Mouse (Mus musculus) megakaryocyte, adult 5-6 weeks (primary cell): Measurements from ENCODE around the gene Plch1. TPM values are rescaled to one million over a fixed set of nuclear protein-coding genes. Genes with fewer than 3 reads are reported as not detected.

Experiments
- ATAC-seq: 2 replicates; pipeline ENCODE4 v1.8.0; 2016; ENCODE audit warnings: mild to moderate bottlenecking, inconsistent platforms; ENCODE audit not compliant: poor library complexity, severe bottlenecking
- total RNA-seq, 2 experiments: library from RNA; stranded (forward) in 1 of 2; stranded (reverse) in 1 of 2; fragments of 153-499, 151-499 nt in 1 of 2; fragments of 221-1000, 200-1000 nt in 1 of 2; gene quantifications; 2 replicates each; pipeline versions ENCODE4 v1.2.3 to v1.2.4; 2015 to 2017

The Plch1 gene
- total RNA-seq, 2 experiments from 2014 or later = not detected

- no peak for ATAC-seq
Measured at GRCm38 (mm10) chr3:63865069-63865468, 34.2 kb downstream of the Plch1 start.

- no peak for ATAC-seq
Measured at GRCm38 (mm10) chr3:63862716-63863115, 36.6 kb downstream of the Plch1 start.

- no peak for ATAC-seq
Measured at GRCm38 (mm10) chr3:63852828-63853227, 46.4 kb downstream of the Plch1 start.

GRCm38 (mm10) chr3:63851125-63851698, 48.1 kb downstream of the Plch1 start:
- no peak for ATAC-seq

DNA sequence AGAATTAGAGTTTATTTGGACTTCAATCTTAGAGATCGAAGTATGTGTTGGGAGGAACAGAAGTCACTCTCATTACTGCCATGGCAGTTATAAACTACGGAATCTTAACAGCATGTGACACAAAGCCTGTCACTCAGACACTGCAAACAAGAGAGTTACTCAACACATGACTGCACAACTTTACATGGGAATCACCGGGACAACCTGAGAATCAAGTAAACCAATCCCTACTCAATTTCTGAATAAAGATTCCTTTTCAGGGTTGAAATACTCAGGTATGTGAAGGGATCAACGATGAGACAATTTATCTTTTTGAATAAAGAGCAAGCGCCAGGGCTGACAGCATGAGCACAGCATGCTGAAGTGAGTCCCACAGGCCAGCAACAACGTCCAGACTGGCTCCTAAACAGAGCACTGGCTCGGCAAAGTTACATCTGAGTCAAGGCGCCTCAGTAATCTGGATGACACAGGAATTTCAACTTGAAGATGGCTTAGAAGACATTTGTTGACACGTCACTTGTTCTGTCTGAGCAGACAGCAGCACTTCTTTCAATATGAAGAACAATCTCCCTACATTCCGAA, 49.4 kb downstream of the Plch1 start:
- no peak for ATAC-seq

- no peak for ATAC-seq
Measured at GRCm38 (mm10) chr3:63844141-63844540, 55.1 kb downstream of the Plch1 start.

- no peak for ATAC-seq
Measured at GRCm38 (mm10) chr3:63842436-63842835, 56.8 kb downstream of the Plch1 start.

DNA sequence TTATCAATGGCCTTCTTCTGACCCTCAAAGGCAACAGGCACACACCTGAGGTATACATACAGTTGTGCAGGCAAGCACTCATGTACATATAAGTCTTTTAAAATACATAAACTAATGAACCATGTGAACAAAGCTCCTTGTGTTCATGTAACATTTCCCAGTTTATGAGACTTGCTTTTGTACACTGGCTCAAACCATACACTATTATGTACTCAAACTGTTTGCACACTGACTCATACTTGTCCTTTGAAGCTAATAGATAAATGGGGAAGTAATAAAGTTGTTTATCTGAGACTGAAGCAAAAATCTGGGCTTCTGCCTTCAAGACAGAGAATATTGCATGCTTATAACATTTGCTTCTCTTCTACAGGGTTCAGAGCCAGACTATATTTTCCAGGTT, 61.5 kb downstream of the Plch1 start:
- no peak for ATAC-seq

- no peak for ATAC-seq
Measured at GRCm38 (mm10) chr3:63836937-63837632, 62.2 kb downstream of the Plch1 start.

DNA sequence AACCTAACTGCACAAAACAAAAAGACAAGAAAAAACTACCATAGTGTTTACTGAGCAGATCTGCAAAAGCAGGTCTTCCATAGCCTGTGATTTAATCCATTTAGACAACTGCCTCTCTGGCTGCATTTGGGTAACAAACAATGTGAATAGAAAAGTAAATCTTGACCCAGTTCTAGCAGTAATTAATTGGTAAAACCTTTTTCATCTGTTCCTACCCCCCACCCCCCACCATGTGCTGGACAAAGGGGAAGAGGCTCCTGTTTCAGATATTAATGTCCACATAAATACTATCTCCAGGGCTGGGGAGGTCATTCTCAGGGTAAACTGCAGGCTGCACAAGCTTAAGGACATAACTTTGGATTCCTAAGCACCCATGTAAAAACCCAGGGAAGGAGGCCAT, 63.5 kb downstream of the Plch1 start:
- no peak for ATAC-seq

DNA sequence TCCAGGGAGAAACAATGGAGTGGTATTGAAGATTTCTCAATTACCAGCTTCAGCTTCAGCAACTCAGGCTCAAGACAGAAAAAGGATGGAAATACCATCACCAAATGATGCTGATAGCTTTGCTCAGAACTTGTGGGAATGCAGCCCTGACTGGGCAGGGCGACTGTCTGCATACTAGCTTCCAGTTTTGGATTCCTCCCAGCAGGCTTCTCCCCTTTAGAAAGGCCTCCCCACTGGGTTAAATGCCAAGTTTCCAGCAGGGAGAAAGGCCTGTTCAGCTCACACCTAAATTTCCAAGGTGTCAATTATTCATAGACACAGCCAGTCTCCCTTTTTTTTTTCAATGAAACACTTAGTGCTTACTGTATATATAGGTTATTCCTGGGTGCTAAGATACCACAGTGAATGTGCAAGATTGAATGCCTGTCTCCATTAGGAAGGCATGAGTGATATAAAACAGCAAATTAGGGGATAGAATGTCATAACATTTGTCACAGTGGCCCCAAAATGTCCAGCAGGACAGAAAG, 75.3 kb downstream of the Plch1 start:
- no peak for ATAC-seq

- ATAC-seq = no peak
Measured at GRCm38 (mm10) chr3:63822631-63823030, 76.6 kb downstream of the Plch1 start.

- ATAC-seq = no peak
Measured at GRCm38 (mm10) chr3:63815131-63815530, 84.1 kb downstream of the Plch1 start.

- ATAC-seq = no peak
Measured at GRCm38 (mm10) chr3:63814203-63814602, 85.1 kb downstream of the Plch1 start.

DNA sequence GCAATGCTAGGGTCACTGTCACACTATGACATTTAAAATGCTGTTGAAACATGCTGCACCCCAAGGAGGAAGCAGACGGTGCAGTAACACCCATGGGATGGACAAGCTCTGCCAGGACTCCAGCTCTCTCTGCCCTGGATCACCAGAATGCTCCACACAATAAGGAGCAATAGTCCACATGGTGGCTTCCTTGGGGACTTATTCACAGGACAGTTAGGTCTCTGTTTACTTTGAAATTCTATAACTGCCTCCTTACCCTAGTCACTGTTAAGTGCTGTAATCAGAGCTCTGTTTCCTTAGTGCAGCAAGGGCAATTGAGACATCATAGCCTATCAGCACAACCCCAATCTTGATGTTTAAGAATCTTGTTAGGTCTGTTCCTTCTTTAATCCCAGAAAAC, 92.4 kb downstream of the Plch1 start:
- no peak for ATAC-seq

- ATAC-seq = no peak
Measured at GRCm38 (mm10) chr3:63805496-63805895, 93.8 kb downstream of the Plch1 start.

DNA sequence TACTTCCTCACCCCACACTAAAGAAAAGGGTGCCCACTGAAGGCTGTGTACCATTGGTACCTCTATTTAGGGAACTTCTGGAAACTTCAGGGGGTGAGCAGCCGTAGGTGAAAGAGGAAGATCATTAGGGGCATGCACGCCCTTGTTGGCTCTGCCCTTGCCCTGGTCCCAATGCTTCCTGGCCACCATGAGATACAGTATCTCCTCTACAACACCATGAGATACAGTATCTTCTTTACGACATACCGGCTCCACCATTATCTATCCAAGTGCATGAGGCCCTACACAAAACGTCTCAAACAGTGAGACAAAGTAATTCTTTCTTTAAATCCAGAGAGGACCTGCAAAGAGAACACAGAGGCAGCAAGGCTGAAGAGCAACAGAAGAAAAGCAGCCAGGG, 98.6 kb downstream of the Plch1 start:
- no peak for ATAC-seq

DNA sequence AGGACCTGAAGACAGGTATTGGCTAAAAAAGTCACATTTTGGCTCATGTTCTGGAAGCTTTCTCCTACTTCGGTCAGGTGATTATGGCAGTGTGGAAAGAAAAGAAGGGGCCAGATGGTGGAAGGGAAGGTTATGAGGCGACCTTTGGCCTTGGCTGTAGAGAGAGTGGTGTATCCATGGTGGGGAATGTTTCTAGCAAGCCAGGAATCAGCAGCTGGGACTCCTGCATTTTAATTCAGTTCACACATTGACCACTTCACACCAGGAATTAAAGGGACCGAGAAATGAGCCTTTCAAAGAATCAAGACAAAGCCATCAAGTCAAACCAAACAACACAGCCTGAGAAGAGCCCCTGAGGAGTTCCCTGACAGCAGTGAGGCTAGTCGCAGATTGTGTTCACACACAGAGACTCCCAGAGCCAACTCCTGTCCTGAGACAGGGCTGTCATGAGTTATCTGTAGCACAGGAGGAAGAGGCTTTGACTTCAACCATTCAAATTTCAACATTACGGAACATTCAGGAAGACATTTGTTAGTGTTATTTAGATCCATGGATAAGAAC, 112.4 kb downstream of the Plch1 start:
- no peak for ATAC-seq

GRCm38 (mm10) chr3:63772617-63773305, 126.5 kb downstream of the Plch1 start:
- no peak for ATAC-seq

- ATAC-seq = no peak
Measured at GRCm38 (mm10) chr3:63760821-63761220, 138.5 kb downstream of the Plch1 start.

GRCm38 (mm10) chr3:63740073-63740472, 159.2 kb downstream of the Plch1 start:
- no peak for ATAC-seq
